Mouse (Mus musculus) kidney, postnatal 0 days (tissue): ENCODE measurements around the gene Sympk. TPM values are rescaled to one million over a fixed set of nuclear protein-coding genes. Genes with fewer than 3 reads are reported as not detected.

Source experiments
- ATAC-seq: fragments of 200-750 bp; cut with Nextera tagmentation; replicated peaks from 2 replicates; pipeline ENCODE4 v1.8.0; 2017; ENCODE audit warnings: low read depth, moderate number of reproducible peaks, moderate TSS enrichment, moderate library complexity; ENCODE audit not compliant: low FRiP score
- DNase-seq: peaks from one replicate; pipeline ENCODE4 v3.0.0-alpha.2; 2016; ENCODE audit warnings: low spot score
- H3K27ac ChIP-seq: fragments of 300-500 bp; sonication (generic); 2 replicates; pipeline ENCODE4 v1.5.1; 2014; ENCODE audit warnings: mild to moderate bottlenecking
- H3K27me3 ChIP-seq: fragments of 300-500 bp; sonication (generic); 2 replicates; pipeline ENCODE4 v1.6.1; 2014; ENCODE audit warnings: low read length, mixed read lengths; ENCODE audit not compliant: insufficient read depth
- H3K36me3 ChIP-seq: fragments of 300-500 bp; sonication (generic); 2 replicates; pipeline ENCODE4 v1.6.1; 2014; ENCODE audit warnings: low read length, mixed read lengths; ENCODE audit not compliant: insufficient read depth
- H3K4me1 ChIP-seq: fragments of 300-500 bp; sonication (generic); replicated peaks from 2 replicates; pipeline ENCODE4 v1.6.1; 2014; ENCODE audit warnings: antibody characterized with exemption, low read length, mixed read lengths; ENCODE audit not compliant: insufficient read depth
- H3K4me2 ChIP-seq: fragments of 300-500 bp; sonication (generic); 2 replicates; pipeline ENCODE4 v1.6.1; 2014; ENCODE audit warnings: mild to moderate bottlenecking, low read length, moderate library complexity, mixed read lengths
- H3K4me3 ChIP-seq: fragments of 300-500 bp; sonication (generic); replicated peaks from 2 replicates; pipeline ENCODE4 v1.5.1; 2014; ENCODE audit warnings: low read depth, low read length
- H3K9ac ChIP-seq: fragments of 300-500 bp; sonication (generic); 2 replicates; pipeline ENCODE4 v1.6.1; 2014; ENCODE audit warnings: low read depth, low read length
- H3K9me3 ChIP-seq: fragments of 300-500 bp; sonication (generic); replicated peaks from 2 replicates; pipeline ENCODE4 v1.6.1; 2016; ENCODE audit warnings: low read length, inconsistent platforms, mixed read lengths
- CTCF ChIP-seq: IDR thresholded peaks from 2 replicates; pipeline ENCODE4 v1.5.1; 2016; ENCODE audit warnings: antibody characterized with exemption, low read depth, mild to moderate bottlenecking, moderate library complexity
- WGBS: fragments of 180-500 bp; shearing (Covaris S2); extraction: QIAGEN DNeasy Blood & Tissue Kit; methylation state at CpG from one replicate; pipeline ENCODE4 v1.1.7; 2014; 5-methylcytosine and 5-hydroxymethylcytosine counted together
- polyA plus RNA-seq: library from polyadenylated mRNA; unstranded; fragments of >200 nt; fragmentation: Nextera tagmentation; extraction: Ambion mirVana; gene quantifications from 2 replicates; pipeline ENCODE4 v1.2.1, GENCODE M21; 2015

Sympk gene
- polyA plus RNA-seq, 1 experiment from 2014 or later: 16.6 TPM

GRCm38 (mm10) chr7:19075723-19076585 is 51.8 kb downstream of the Sympk start, which contains the start of gene Dmwd:
Gene Dmwd (plus strand): TSS chr7:19076227.
- Histone ChIP-seq H3K4me1 (peaks cover 11% of the 10 kb centered on the region), H3K9me3 (no peaks in the 10 kb centered on the region), H3K27me3 (no peaks in the 10 kb centered on the region), H3K4me2 (peak within 1 kb of the TSS; percentile 81), H3K9ac (peak within 1 kb of the TSS; percentile 99), H3K27ac (peak within 1 kb of the TSS; percentile 92), H3K36me3 (peaks cover 14% of the 10 kb centered on the region), H3K4me3 (peak within 1 kb of the TSS; percentile 72)
- no peak for TF ChIP-seq CTCF
- DNase-seq (peak; percentile 99), ATAC-seq (peak; percentile 99)
- WGBS: under 1% methylated on average over 89 of the region's 91 CpGs

- ATAC-seq (peak; percentile 5), DNase-seq (no peak)
- no peaks in the 10 kb centered on the region for H3K27me3 ChIP-seq
- TF ChIP-seq CTCF: no peak
- H3K9me3 ChIP-seq: no peaks in the 10 kb centered on the region
- peaks cover 20% of the 10 kb centered on the region for H3K36me3 ChIP-seq
- peak overlapping the region; percentile 92 for H3K27ac ChIP-seq
- H3K4me1 ChIP-seq: peaks cover 11% of the 10 kb centered on the region
- H3K9ac ChIP-seq: peak overlapping the region; percentile 99
- WGBS: under 1% methylated on average over 20 of the region's 22 CpGs
- peak overlapping the region; percentile 81 for H3K4me2 ChIP-seq
- peak overlapping the region; percentile 72 for H3K4me3 ChIP-seq
These were observed 52.4 kb downstream of the Sympk start for GRCm38 (mm10) chr7:19076586-19076991.

- H3K9ac ChIP-seq: peak overlapping the region; percentile 99; the same call in 1 of the 2 replicates
- 38% methylated on average over 14 of the region's 14 CpGs for WGBS
- no peak for TF ChIP-seq CTCF
- peak overlapping the region; percentile 72; the same call in 1 of the 2 replicates for H3K4me3 ChIP-seq
- H3K9me3 ChIP-seq: no peaks in the 10 kb centered on the region
- peaks cover 28% of the 10 kb centered on the region for H3K36me3 ChIP-seq
- H3K4me1 ChIP-seq: peaks cover 17% of the 10 kb centered on the region
- peak overlapping the region; percentile 81 for H3K4me2 ChIP-seq
- no peak overlapping the region for H3K27ac ChIP-seq
- no peaks in the 10 kb centered on the region for H3K27me3 ChIP-seq
- DNase-seq (no peak), ATAC-seq (no peak)
These were observed 53.6 kb downstream of the Sympk start for GRCm38 (mm10) chr7:19077761-19078160.

- 57% methylated on average over 3 of the region's 3 CpGs for WGBS
- peaks cover 26% of the 10 kb centered on the region for H3K4me1 ChIP-seq
- H3K27me3 ChIP-seq: no peaks in the 10 kb centered on the region
- no peak for TF ChIP-seq CTCF
- no peaks in the 10 kb centered on the region for H3K9me3 ChIP-seq
- H3K4me3 ChIP-seq: no peak overlapping the region
- no peak overlapping the region for H3K27ac ChIP-seq
- no peak for DNase-seq
- ATAC-seq: no peak
- H3K9ac ChIP-seq: no peak overlapping the region
- peaks cover 28% of the 10 kb centered on the region for H3K36me3 ChIP-seq
- H3K4me2 ChIP-seq: no peak overlapping the region
These were observed 54.6 kb downstream of the Sympk start for GRCm38 (mm10) chr7:19078732-19079131.

- peaks cover 28% of the 10 kb centered on the region for H3K36me3 ChIP-seq
- WGBS: 79% methylated on average over 19 of the region's 19 CpGs
These were observed 56.3 kb downstream of the Sympk start for GRCm38 (mm10) chr7:19080451-19080950.

GRCm38 (mm10) chr7:19082171-19082570 is 58.0 kb downstream of the Sympk start:
- 75% methylated on average over 4 of the region's 4 CpGs for WGBS
- no peak for DNase-seq

More at GRCm38 (mm10) chr7:19080451-19080950, 56.3 kb downstream of the Sympk start:
- ATAC-seq (no peak), DNase-seq (no peak)
- Histone ChIP-seq H3K4me1 (peaks cover 44% of the 10 kb centered on the region), H3K4me2 (no peak overlapping the region), H3K4me3 (no peak overlapping the region), H3K9me3 (no peaks in the 10 kb centered on the region), H3K9ac (no peak overlapping the region), H3K27me3 (no peaks in the 10 kb centered on the region), H3K27ac (no peak overlapping the region)
- no peak for TF ChIP-seq CTCF

More at GRCm38 (mm10) chr7:19082171-19082570, 58.0 kb downstream of the Sympk start:
- Histone ChIP-seq H3K27me3 (no peaks in the 10 kb centered on the region), H3K4me3 (no peak overlapping the region), H3K9me3 (no peaks in the 10 kb centered on the region), H3K36me3 (peaks cover 28% of the 10 kb centered on the region), H3K27ac (no peak overlapping the region), H3K9ac (0 out of 2 replicates have a peak overlapping the region, but pooled peaks have one; percentile 23), H3K4me2 (no peak overlapping the region), H3K4me1 (peaks cover 49% of the 10 kb centered on the region)
- no peak for TF ChIP-seq CTCF
- no peak for ATAC-seq
